Mouse (Mus musculus) kidney, adult 18-20 months (tissue): ENCODE results near the gene Lclat1.
"Not testable (repeated sequence)": the region's sequence is repeated elsewhere in the genome, so short reads cannot be mapped to it uniquely, and the experiment has no call there.

Experiments
- DNase-seq: peaks from one replicate; pipeline ENCODE4 v3.0.0; 2021

Gene Lclat1

GRCm38 (mm10) chr17:73142445-73142844 lies 34.7 kb downstream of the Lclat1 start:
- no peak for DNase-seq

GRCm38 (mm10) chr17:73145426-73145825 lies 37.6 kb downstream of the Lclat1 start:
- no peak for DNase-seq

DNA sequence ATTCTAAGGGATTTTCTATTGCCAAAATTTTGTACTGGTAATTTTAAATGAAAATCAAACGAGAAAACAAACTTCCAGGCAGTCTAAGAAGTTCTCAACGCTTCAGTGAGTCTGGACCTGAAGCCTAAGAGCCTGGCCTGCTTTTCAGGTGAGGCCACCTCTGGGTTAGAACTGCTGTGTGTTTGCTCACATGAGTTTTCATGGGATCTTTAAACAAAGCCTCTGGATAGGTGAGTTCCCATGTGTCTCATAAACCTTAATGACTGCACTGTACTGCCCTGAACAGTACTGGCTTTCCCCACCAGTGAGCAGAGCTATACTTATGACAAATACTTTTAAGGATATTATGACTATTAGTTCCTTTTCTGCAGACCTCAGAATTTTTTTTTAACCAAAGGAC lies 40.8 kb downstream of the Lclat1 start:
- no peak for DNase-seq

DNA sequence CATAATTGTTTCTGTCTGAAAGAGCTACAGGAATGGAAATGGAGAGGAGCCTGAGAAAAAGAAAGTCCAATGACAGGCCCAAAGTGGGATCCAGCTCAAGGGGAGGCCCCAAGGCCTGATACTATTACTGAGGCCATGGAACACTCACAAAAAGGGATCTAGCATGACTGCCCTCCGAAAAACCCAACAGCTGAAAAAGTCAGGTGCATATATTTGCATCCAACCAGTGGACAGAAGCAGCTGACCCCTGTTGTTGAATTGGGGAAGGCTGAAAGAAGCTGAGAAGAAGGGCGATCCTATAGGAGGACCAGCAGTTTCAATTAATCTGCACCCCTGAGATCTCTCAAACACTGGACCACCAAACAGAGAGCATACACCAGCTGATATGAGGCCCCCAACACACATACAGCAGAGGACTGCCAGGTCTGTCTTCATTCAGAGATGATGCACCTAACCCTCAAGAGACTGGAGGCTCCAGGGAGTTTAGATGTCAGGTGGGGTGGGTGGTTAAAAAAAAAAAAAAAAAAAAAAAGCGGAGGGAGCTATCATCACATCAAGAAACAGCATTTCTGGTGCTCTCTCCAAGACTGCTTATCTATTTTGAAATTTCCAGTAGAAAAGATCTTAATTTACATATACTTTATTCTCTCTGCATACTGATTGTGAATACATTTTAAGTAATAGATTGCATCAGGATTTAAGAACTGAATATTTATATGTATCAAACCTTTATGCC lies 45.2 kb downstream of the Lclat1 start:
- not testable (repeated sequence) for DNase-seq

- DNase-seq = no peak
These were observed 45.9 kb downstream of the Lclat1 start for GRCm38 (mm10) chr17:73153672-73154071.

- DNase-seq = no peak
These were observed 48.8 kb downstream of the Lclat1 start for GRCm38 (mm10) chr17:73156606-73157005.

DNA sequence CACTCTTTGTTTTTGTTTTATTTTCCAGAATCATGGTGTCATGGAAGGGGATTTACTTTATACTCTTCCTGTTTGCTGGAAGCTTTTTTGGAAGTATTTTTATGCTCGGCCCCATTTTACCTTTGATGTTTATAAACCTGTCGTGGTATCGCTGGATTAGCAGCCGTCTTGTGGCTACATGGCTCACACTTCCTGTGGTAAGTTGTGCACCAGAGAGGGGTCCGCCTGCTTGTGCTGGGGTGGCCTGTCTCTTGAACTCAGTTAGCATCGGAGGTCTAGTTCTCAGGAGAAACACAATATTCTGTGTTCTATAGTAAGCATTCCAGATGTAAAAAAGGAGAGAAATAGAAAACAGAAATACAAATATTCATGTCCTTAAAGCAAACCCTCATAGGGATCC lies 54.0 kb downstream of the Lclat1 start:
- no peak for DNase-seq

GRCm38 (mm10) chr17:73162445-73163208 lies 54.8 kb downstream of the Lclat1 start:
- no peak for DNase-seq

GRCm38 (mm10) chr17:73163597-73163996 lies 55.8 kb downstream of the Lclat1 start:
- DNase-seq = no peak

DNA sequence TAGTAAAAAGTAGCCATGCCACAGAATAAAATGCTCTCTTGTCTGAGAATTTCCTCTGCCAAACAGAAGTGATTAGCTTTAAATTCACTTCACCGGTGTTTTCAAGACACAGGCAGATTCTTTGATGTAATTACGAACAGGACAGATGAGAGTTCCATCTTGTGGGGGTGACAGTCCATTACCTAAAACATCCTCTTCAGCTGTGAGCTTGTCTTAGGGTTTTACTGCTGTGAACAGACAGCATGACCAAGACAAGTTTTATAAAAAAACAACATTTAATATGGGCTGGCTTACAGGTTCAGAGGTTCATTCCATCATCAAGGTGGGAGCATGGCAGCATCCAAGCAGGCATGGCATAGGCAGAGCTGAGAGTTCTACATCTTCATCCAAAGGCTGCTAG lies 56.3 kb downstream of the Lclat1 start:
- DNase-seq = no peak

GRCm38 (mm10) chr17:73169461-73169860 lies 61.7 kb downstream of the Lclat1 start:
- no peak for DNase-seq

DNA sequence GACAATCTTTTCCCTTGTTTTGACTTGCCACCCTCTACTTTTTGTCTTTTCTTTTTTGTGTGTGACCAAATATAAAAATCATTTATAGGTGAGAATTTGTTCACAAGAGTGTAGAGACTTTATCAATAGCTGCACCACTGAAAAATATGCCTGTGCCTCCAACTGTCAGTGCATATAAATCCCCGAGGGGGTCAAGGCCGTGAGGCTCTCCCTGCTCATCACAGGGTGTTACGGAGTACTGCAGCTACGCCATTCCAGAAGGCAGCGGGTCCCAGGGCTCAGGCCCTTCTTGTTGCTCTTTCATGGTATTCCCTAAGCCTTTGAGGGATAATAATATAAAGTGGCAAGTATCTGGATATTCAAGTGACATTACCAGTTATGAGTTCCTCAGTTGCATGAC lies 62.4 kb downstream of the Lclat1 start:
- DNase-seq = no peak

DNA sequence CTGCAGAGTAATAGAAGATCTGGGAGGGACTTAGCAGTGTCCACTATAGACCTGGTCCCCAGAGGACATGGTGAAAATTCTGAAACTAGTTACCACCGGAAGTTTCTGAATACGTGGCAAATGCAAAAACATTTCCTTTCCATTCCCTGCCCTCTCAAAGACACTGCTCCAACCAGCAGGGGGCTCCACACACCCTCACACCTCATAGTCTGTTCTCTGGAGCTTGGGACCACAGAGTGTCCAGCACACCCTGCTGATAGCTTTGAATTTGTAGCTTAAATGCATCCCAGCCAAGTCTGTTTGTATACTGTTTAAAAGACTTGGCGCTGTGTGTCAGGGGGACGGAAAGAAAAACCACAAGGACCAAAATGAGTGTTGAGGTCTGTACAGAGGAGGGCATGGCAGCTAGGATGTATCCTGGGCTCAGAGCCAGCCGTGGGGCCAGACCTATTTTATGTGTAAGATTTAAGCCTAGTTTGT lies 66.3 kb downstream of the Lclat1 start:
- peak; percentile 45 for DNase-seq

DNA sequence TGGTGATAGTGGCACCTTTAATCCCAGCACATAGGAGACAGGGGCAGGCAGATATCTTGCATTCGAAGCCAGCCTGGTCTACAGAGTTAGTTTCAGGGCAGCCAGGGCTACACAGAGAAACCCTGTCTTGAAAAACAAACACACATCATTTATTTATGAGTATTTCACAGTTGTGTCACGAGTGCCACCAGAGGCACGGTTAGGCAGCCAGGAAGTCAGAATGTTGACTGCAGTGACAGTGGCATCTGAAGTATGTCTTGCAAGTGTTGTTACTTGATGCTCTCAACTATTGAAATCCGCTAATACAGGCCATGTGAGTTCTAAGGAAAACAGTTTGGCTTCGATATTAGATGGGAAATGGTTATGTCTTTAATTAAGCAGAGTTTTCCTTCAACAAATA lies 67.9 kb downstream of the Lclat1 start:
- DNase-seq = no peak

DNA sequence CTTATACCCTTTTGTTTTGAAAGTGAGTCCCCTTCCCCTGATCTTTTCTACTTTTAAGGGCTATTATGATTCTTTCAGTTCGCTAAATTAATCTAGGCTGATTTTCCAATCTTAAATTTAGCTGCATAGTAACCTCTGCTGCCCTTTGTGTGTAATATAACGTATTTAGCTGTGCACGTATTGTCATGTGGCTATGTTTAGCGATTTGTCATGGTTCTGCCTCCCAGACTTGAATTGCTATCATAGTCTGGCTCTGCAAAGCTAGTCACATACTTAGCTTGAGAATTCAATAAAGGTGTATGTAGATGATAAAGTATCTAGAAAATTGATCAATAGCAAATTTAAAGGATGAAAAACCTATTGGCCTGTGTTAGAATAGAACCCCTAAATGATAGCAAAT lies 69.3 kb downstream of the Lclat1 start:
- no peak for DNase-seq

DNA sequence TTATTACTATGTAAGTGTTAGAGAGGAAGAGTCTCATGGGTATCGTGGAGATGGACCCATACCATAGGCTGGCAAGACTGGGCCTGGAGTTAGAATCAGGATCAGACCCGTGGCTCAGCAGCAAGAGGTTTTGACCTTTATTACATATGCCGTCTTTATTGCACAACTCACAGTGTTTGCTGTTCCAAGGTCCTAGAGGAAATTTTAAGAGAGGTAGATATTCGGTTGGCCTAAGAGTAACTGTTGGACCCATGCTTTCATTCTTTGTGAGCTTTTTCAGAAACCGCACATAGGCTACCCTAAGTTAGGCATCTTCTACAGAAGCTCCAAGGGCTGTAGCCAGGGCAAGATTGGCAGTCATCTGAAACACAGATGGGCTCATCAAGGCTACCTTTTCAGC lies 79.1 kb downstream of the Lclat1 start:
- DNase-seq = no peak

DNA sequence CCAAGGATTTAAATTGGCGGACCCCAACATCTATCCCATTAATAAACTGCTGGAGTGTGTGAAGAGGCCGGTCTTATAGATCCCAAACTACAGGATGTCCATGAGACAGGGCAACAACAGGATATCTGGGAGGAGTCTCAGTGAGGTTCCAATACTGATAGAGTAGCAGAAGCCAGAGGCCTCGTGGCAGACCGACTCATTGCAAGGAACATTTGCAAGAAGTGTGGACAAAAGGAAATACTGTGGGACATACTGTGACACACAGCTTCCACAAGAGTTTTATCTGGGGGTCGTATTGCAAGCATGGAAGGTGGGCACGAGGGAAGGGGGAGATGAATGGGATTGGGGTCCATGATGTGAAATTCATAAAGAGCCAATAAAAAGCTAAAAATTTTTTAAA lies 86.4 kb downstream of the Lclat1 start:
- no peak for DNase-seq

DNA sequence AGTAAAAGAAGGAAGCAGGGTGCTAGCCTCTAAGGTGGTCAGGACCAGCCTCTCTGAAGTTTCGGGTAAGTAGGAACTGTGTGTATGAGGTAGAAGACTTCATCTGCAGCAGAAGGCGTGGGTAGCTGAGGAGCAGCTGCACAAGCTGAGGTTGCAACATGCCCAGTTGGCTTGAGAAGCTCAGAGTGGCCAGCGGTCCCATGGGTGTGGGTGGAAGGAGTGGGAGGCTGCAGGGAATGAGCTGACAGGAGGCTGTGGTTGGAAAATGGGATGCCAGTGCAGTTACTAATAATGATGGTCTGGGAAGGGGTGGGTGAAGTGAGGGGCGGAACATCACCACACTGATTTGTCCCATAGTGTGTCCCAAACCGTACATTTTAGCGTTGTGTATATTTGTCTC lies 86.8 kb downstream of the Lclat1 start:
- no peak for DNase-seq

DNA sequence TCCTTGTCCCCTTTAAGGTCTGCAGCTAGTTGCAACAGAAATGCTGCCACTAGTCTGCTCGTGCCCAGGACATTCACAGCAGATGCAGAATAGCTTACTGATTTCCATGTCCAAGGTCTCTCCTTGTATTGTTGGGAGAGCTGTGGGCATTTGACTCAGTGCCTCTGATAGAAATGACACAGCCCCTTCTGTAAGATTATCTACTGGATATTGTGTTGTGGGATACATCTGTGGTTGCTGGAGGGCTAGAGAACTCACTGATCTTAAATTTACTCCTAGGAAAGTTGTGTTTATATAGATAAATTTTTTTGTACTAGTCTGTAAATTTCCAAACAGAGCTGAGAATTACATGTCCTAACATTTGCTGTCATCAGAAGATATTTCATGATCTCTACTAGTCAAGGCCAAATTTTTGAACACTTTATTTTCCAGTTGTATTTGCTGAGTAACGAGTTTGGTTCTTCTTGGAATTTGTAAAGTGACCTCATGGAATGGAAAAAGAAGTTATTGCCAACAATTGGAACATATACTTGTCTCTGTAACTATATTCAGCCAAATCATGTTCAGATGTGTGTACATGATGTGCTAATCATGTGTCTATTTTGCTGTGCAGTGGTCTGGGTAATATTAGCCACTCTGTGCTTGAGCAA lies 87.4 kb downstream of the Lclat1 start:
- DNase-seq = no peak

DNA sequence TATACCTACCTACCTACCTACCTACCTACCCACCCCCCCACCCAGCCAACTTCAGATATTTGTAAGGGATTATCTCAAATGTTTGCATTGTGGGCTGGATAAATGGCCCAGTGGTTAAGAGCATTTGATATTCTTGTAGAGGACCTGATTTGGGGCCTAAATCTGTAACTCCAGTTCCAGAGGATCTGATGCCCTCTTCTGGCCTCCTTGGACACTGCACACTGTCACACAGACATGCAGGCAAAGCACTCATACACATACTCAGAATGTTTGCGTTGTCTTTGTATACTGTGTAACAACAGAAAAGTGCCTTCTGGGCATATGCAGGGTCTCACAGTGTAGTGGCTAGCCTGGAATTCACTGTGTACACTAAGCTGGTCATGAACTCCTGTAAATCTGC lies 88.4 kb downstream of the Lclat1 start:
- DNase-seq = no peak

- no peak for DNase-seq
These were observed 89.9 kb downstream of the Lclat1 start for GRCm38 (mm10) chr17:73197724-73198123.

DNA sequence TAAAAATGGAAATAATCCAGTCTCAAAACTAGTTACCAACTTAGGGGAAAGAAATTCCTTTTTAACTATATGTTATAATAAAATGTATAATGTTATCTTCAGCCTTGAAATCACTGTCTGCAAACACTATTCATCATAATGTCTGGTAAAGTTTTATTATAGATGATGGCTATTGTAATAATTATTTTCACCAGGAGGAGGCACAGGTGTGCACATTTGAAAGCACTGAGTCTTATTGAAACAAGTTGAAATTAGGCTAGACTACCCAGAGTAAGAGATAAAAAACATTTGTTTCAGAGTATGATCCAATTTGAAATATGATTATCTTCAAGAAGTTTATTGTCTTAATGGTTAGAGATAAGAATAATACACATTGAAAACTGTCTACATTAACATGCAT lies 91.6 kb downstream of the Lclat1 start:
- no peak for DNase-seq

DNA sequence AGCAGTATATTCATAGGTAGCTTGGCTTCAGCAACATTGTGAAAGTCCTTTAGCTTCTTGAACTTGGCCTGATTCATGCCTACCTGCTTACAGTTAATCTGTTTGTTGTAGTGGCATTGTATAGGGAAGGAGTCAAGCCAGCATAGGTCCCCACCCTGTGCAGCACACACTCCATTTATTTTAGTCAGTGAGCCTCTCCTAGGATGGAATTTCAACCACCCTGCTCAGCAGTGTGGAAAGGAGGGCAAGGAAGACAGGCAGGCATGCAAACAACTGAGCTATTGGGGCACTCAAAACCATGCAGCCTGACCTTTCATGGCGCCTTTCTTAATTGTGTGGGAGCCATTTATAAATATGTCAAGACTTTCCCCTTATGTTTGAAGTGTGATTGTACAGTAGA lies 92.6 kb downstream of the Lclat1 start:
- DNase-seq = no peak
